14 mouse cellular contexts compared by ENCODE assay signal in the genomic region with DNA sequence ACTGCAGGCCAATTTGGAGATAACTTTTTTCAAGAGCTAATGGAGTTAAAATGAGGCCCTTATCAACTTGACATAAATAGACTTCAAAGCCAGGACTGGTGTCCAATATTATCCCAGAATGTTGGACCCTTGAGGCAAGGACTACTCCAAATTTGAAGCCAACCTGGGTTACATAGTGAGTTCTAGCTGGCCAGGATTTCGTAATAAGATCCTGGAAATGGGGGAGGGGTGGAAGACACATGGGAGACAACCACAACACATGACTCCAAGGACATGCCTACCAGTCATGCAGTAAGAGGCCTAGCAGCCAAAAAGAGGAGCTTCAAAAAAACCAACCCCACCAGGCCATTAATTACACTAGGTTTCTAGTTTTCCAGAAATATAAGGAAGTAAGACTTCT. TPM values are rescaled to one million over a fixed set of nuclear protein-coding genes. Genes with fewer than 3 reads are reported as not detected.
DNase-seq lines count a peak whose midpoint lies in the region; ATAC-seq and TF ChIP-seq lines count a peak whose summit lies in the region.
"Had no signal": no experiment of that assay in that cellular context is flagged by ENCODE, and none has a peak within 500 bp of the region (broad histone marks: within the 10 kb centered on the region; RNA-seq: fewer than 3 reads in every experiment).

No protein-coding gene starts in this region.

- peak overlapping the region; percentile 56; the same call in 1 of the 2 replicates for H3K27ac ChIP-seq in heart, embryonic 13.5 days (replicated peaks)
- H3K27ac ChIP-seq in cerebellum, adult 2 months (ENCODE audit: insufficient read depth, low read length) = no peak overlapping the region
- H3K27ac ChIP-seq: forebrain, embryonic 13.5 days; limb, embryonic 15.5 days; neural tube, embryonic 15.5 days had no signal

- DNase-seq in lung, postnatal 10 days = peak; percentile 11
- DNase-seq in lung, postnatal 4 days = no peak
- peak; percentile 30 for DNase-seq in embryo, embryonic 11 days
- DNase-seq in skeletal muscle tissue, adult 2 months (ENCODE audit: low read depth, low spot score) = peak; percentile 79
- DNase-seq in cerebellum, adult 2 months = no peak
- no peak for DNase-seq in urinary bladder, adult 18-20 months (ENCODE audit: low spot score in 2 of 2)
- DNase-seq: cerebellum, adult 9-10 months; thymus, adult 2 months had no signal

- no peak for TF ChIP-seq CTCF in cerebellum, adult 2 months (IDR thresholded peaks at IDR 0.05; ENCODE audit: borderline replicate concordance, insufficient read depth, low read depth, low read length)

- no peaks in the 10 kb centered on the region for H3K9me3 ChIP-seq in heart, embryonic 13.5 days
- H3K9me3 ChIP-seq: forebrain, embryonic 13.5 days; limb, embryonic 15.5 days; neural tube, embryonic 15.5 days had no signal

- H3K4me2 ChIP-seq in heart, embryonic 13.5 days = 0 out of 2 replicates have a peak overlapping the region, but pooled peaks have one; percentile 5
- H3K4me2 ChIP-seq: forebrain, embryonic 13.5 days; limb, embryonic 15.5 days; neural tube, embryonic 15.5 days had no signal

- WGBS in heart, embryonic 13.5 days = 24% methylated on average over 1 of the region's 1 CpGs
- WGBS in cerebellum, adult 2 months = 59% methylated on average over 1 of the region's 1 CpGs

- ATAC-seq in heart, embryonic 13.5 days (ENCODE audit: extremely low read depth, insufficient number of reproducible peaks, low FRiP score, low TSS enrichment) = no peak
- no peak for ATAC-seq in frontal cortex, adult (ENCODE audit: low TSS enrichment)
- ATAC-seq: activated CD4-positive, CD25-positive, alpha-beta regulatory T cell, adult 4 months; forebrain, embryonic 13.5 days had no signal

- no peaks in the 10 kb centered on the region for H3K27me3 ChIP-seq in heart, embryonic 13.5 days (replicated peaks)
- H3K27me3 ChIP-seq in cerebellum, adult 2 months (ENCODE audit: control insufficient read depth, insufficient read depth, low read length) = no peaks in the 10 kb centered on the region
- H3K27me3 ChIP-seq: forebrain, embryonic 13.5 days; limb, embryonic 15.5 days; neural tube, embryonic 15.5 days had no signal

- peaks cover 21% of the 10 kb centered on the region for H3K4me1 ChIP-seq in heart, embryonic 13.5 days
- H3K4me1 ChIP-seq in cerebellum, adult 2 months (ENCODE audit: control insufficient read depth, insufficient read depth, low read length) = no peaks in the 10 kb centered on the region
- H3K4me1 ChIP-seq: forebrain, embryonic 13.5 days; limb, embryonic 15.5 days; neural tube, embryonic 15.5 days had no signal

- no peak for TF ChIP-seq POLR2A in cerebellum, adult 2 months (IDR thresholded peaks at IDR 0.05; ENCODE audit: borderline replicate concordance, insufficient read depth, low read length)

- no peak overlapping the region for H3K4me3 ChIP-seq in heart, embryonic 13.5 days
- no peak overlapping the region for H3K4me3 ChIP-seq in cerebellum, adult 2 months (replicated peaks; ENCODE audit: insufficient read depth, low read depth, low read length)
- H3K4me3 ChIP-seq: forebrain, embryonic 13.5 days; limb, embryonic 15.5 days; neural tube, embryonic 15.5 days had no signal

- H3K9ac ChIP-seq in heart, embryonic 13.5 days = no peak overlapping the region
- H3K9ac ChIP-seq: forebrain, embryonic 13.5 days; limb, embryonic 15.5 days; neural tube, embryonic 15.5 days had no signal

- peaks cover 17% of the 10 kb centered on the region for H3K36me3 ChIP-seq in heart, embryonic 13.5 days
- H3K36me3 ChIP-seq: limb, embryonic 15.5 days had no signal

RNA-seq across cellular contexts. Expression of a gene that starts 50.0 kb away (rescaled TPM):
- 62.5 and 71.5 TPM in 2 replicates for polyA plus RNA-seq in heart, embryonic 13.5 days (2015; fragmentation: Nextera tagmentation; extraction: Ambion mirVana)
- 32.8 and 33.0 TPM in 2 replicates for polyA plus RNA-seq in cerebellum, adult 2 months (2012; rRNA removed)

Comparison
In these comparisons a context has a peak if more than half of its experiments do, and no peak if none do; other contexts are left out.
1. DNase-seq: peak in lung, postnatal 10 days (single experiment), embryo, embryonic 11 days (single experiment) and skeletal muscle tissue, adult 2 months (single experiment); none in lung, postnatal 4 days (0 of 2), cerebellum, adult 2 months (0 of 2) and urinary bladder, adult 18-20 months (0 of 2).